Mouse (Mus musculus) midbrain, embryonic 12.5 days (tissue): ENCODE measurements around the gene Dnpep. TPM values are rescaled to one million over a fixed set of nuclear protein-coding genes. Genes with fewer than 3 reads are reported as not detected.
A peak's percentile ranks its signal among the peaks of the same experiment; 100 is the strongest.

Experiments
- ATAC-seq: fragments of 200-750 bp; cut with Nextera tagmentation; 2 replicates; pipeline ENCODE4 v1.8.0; 2017; ENCODE audit warnings: low read depth, moderate TSS enrichment, moderate library complexity; ENCODE audit not compliant: low FRiP score
- H3K27ac ChIP-seq: fragments of 300-500 bp; sonication (generic); replicated peaks from 2 replicates; pipeline ENCODE4 v1.5.1; 2016; ENCODE audit warnings: mild to moderate bottlenecking
- H3K27me3 ChIP-seq: fragments of 300-500 bp; sonication (generic); 2 replicates; pipeline ENCODE4 v1.6.1; 2016; ENCODE audit warnings: mild to moderate bottlenecking
- H3K36me3 ChIP-seq: fragments of 300-500 bp; sonication (generic); 2 replicates; pipeline ENCODE4 v1.6.1; 2016
- H3K4me1 ChIP-seq: fragments of 300-500 bp; sonication (generic); 2 replicates; pipeline ENCODE4 v1.6.1; 2016
- H3K4me2 ChIP-seq: fragments of 300-500 bp; sonication (generic); replicated peaks from 2 replicates; pipeline ENCODE4 v1.6.1; 2016; ENCODE audit warnings: mild to moderate bottlenecking, moderate library complexity
- H3K4me3 ChIP-seq: fragments of 300-500 bp; sonication (generic); 2 replicates; pipeline ENCODE4 v1.5.1; 2016; ENCODE audit warnings: mild to moderate bottlenecking
- H3K9ac ChIP-seq: fragments of 300-500 bp; sonication (generic); replicated peaks from 2 replicates; pipeline ENCODE4 v1.6.1; 2016; ENCODE audit warnings: mild to moderate bottlenecking, moderate library complexity
- H3K9me3 ChIP-seq: fragments of 300-500 bp; sonication (generic); 2 replicates; pipeline ENCODE4 v1.6.1; 2016; ENCODE audit warnings: mild to moderate bottlenecking
- WGBS: fragments of 180-500 bp; shearing (Covaris S2); methylation state at CpG from one replicate; pipeline ENCODE4 v1.1.7; 2016; 5-methylcytosine and 5-hydroxymethylcytosine counted together
- polyA plus RNA-seq: library from polyadenylated mRNA; unstranded; fragments of >200 nt; fragmentation: Nextera tagmentation; extraction: Ambion mirVana; gene quantifications from 2 replicates; pipeline ENCODE4 v1.2.1, GENCODE M21; 2016

Gene Dnpep
- 154 and 176 TPM in 2 replicates for polyA plus RNA-seq

- peak within 1 kb of the TSS; percentile 65 for H3K9ac ChIP-seq
- peaks cover 26% of the 10 kb centered on the region for H3K36me3 ChIP-seq
- no peaks in the 10 kb centered on the region for H3K27me3 ChIP-seq
- peaks cover 8% of the 10 kb centered on the region for H3K4me1 ChIP-seq
- WGBS = under 1% methylated on average over 89 of the region's 92 CpGs
- no peaks in the 10 kb centered on the region for H3K9me3 ChIP-seq
- peak within 1 kb of the TSS; percentile 71 for H3K4me3 ChIP-seq
- H3K27ac ChIP-seq = peak within 1 kb of the TSS; percentile 89
- peak; percentile 97 for ATAC-seq
- H3K4me2 ChIP-seq = peak within 1 kb of the TSS; percentile 72
These were observed at the start of gene Dnpep for GRCm38 (mm10) chr1:75317241-75318201. Gene Dnpep (minus strand): TSS chr1:75317990.

- WGBS = 89% methylated on average over 14 of the region's 14 CpGs
- no peaks in the 10 kb centered on the region for H3K9me3 ChIP-seq
- H3K27ac ChIP-seq = no peak overlapping the region
- no peak for ATAC-seq
- no peaks in the 10 kb centered on the region for H3K36me3 ChIP-seq
- no peak overlapping the region for H3K4me3 ChIP-seq
- no peak overlapping the region for H3K9ac ChIP-seq
- no peak overlapping the region for H3K4me2 ChIP-seq
- peaks cover 9% of the 10 kb centered on the region for H3K4me1 ChIP-seq
- peaks cover 55% of the 10 kb centered on the region for H3K27me3 ChIP-seq
These were observed 47.8 kb upstream of the Dnpep start for GRCm38 (mm10) chr1:75365510-75366137.

- Histone ChIP-seq H3K9ac (no peak overlapping the region), H3K9me3 (no peaks in the 10 kb centered on the region), H3K27ac (no peak overlapping the region), H3K36me3 (no peaks in the 10 kb centered on the region), H3K4me1 (peaks cover 14% of the 10 kb centered on the region), H3K4me2 (no peak overlapping the region), H3K4me3 (no peak overlapping the region), H3K27me3 (peaks cover 64% of the 10 kb centered on the region)
- ATAC-seq = no peak
- 87% methylated on average over 3 of the region's 3 CpGs for WGBS
These were observed 46.1 kb upstream of the Dnpep start for GRCm38 (mm10) chr1:75363868-75364267.

GRCm38 (mm10) chr1:75361750-75362149 is 44.0 kb upstream of the Dnpep start:
- no peak for ATAC-seq
- H3K27me3 ChIP-seq = peaks cover 71% of the 10 kb centered on the region
- H3K27ac ChIP-seq = no peak overlapping the region

GRCm38 (mm10) chr1:75361123-75361522 is 43.3 kb upstream of the Dnpep start:
- Histone ChIP-seq H3K9ac (no peak overlapping the region; the same call in 1 of the 2 replicates), H3K9me3 (no peaks in the 10 kb centered on the region), H3K4me1 (peaks cover 14% of the 10 kb centered on the region), H3K4me2 (peak overlapping the region; percentile 55), H3K36me3 (no peaks in the 10 kb centered on the region), H3K4me3 (peak overlapping the region; percentile 35; the same call in 1 of the 2 replicates), H3K27ac (no peak overlapping the region), H3K27me3 (peaks cover 71% of the 10 kb centered on the region)
- WGBS = 46% methylated on average over 4 of the region's 4 CpGs
- ATAC-seq = no peak

More at GRCm38 (mm10) chr1:75361750-75362149, 44.0 kb upstream of the Dnpep start:
- H3K4me3 ChIP-seq = no peak overlapping the region
- WGBS = 37% methylated on average over 4 of the region's 4 CpGs
- H3K9ac ChIP-seq = no peak overlapping the region
- no peaks in the 10 kb centered on the region for H3K36me3 ChIP-seq
- no peaks in the 10 kb centered on the region for H3K9me3 ChIP-seq
- peaks cover 14% of the 10 kb centered on the region for H3K4me1 ChIP-seq
- H3K4me2 ChIP-seq = no peak overlapping the region

GRCm38 (mm10) chr1:75360112-75361031 is 42.6 kb upstream of the Dnpep start, which contains the start of gene Des:
Gene Des (plus strand): TSS chr1:75360329.
- 2% methylated on average over 79 of the region's 80 CpGs for WGBS
- H3K4me3 ChIP-seq = peak within 1 kb of the TSS; percentile 35
- peak; percentile 30; the same call in 1 of the 2 replicates for ATAC-seq
- H3K27ac ChIP-seq = no peak within 1 kb of the TSS
- no peaks in the 10 kb centered on the region for H3K36me3 ChIP-seq
- H3K27me3 ChIP-seq = peaks cover 69% of the 10 kb centered on the region
- no peaks in the 10 kb centered on the region for H3K9me3 ChIP-seq
- H3K4me1 ChIP-seq = peaks cover 14% of the 10 kb centered on the region
- peak within 1 kb of the TSS; percentile 55 for H3K4me2 ChIP-seq
- no peak within 1 kb of the TSS; the same call in 1 of the 2 replicates for H3K9ac ChIP-seq

- Histone ChIP-seq H3K36me3 (no peaks in the 10 kb centered on the region), H3K27ac (no peak overlapping the region), H3K4me1 (peaks cover 14% of the 10 kb centered on the region), H3K9me3 (no peaks in the 10 kb centered on the region), H3K4me2 (no peak overlapping the region), H3K9ac (no peak overlapping the region), H3K27me3 (peaks cover 62% of the 10 kb centered on the region), H3K4me3 (no peak overlapping the region)
- 75% methylated on average over 13 of the region's 13 CpGs for WGBS
- ATAC-seq = no peak
These were observed 41.6 kb upstream of the Dnpep start for GRCm38 (mm10) chr1:75359346-75359745.

GRCm38 (mm10) chr1:75358009-75358408 is 40.2 kb upstream of the Dnpep start:
- 93% methylated on average over 4 of the region's 4 CpGs for WGBS

GRCm38 (mm10) chr1:75357261-75357660 is 39.5 kb upstream of the Dnpep start:
- Histone ChIP-seq H3K4me2 (no peak overlapping the region), H3K27me3 (peaks cover 49% of the 10 kb centered on the region), H3K27ac (no peak overlapping the region), H3K4me1 (peaks cover 14% of the 10 kb centered on the region), H3K9ac (no peak overlapping the region), H3K36me3 (no peaks in the 10 kb centered on the region), H3K4me3 (no peak overlapping the region), H3K9me3 (no peaks in the 10 kb centered on the region)
- WGBS = 85% methylated on average over 7 of the region's 7 CpGs
- ATAC-seq = no peak

More at GRCm38 (mm10) chr1:75358009-75358408, 40.2 kb upstream of the Dnpep start:
- no peak overlapping the region for H3K4me2 ChIP-seq
- H3K9ac ChIP-seq = no peak overlapping the region
- H3K27me3 ChIP-seq = peaks cover 56% of the 10 kb centered on the region
- H3K9me3 ChIP-seq = no peaks in the 10 kb centered on the region
- H3K4me3 ChIP-seq = no peak overlapping the region
- no peak overlapping the region for H3K27ac ChIP-seq
- no peak for ATAC-seq
- H3K4me1 ChIP-seq = peaks cover 14% of the 10 kb centered on the region
- H3K36me3 ChIP-seq = no peaks in the 10 kb centered on the region

- no peak overlapping the region for H3K27ac ChIP-seq
- 54% methylated on average over 5 of the region's 5 CpGs for WGBS
- no peak overlapping the region for H3K4me3 ChIP-seq
- no peak overlapping the region for H3K4me2 ChIP-seq
- ATAC-seq = no peak
- H3K4me1 ChIP-seq = peaks cover 10% of the 10 kb centered on the region
- H3K9me3 ChIP-seq = no peaks in the 10 kb centered on the region
- H3K27me3 ChIP-seq = peaks cover 11% of the 10 kb centered on the region; the same call in 1 of the 2 replicates
- no peak overlapping the region for H3K9ac ChIP-seq
- H3K36me3 ChIP-seq = no peaks in the 10 kb centered on the region
These were observed 31.5 kb upstream of the Dnpep start for GRCm38 (mm10) chr1:75349275-75349674.

GRCm38 (mm10) chr1:75347279-75347678 is 29.5 kb upstream of the Dnpep start:
- 85% methylated on average over 5 of the region's 5 CpGs for WGBS
- no peak overlapping the region for H3K27ac ChIP-seq
- no peak for ATAC-seq
- peaks cover 15% of the 10 kb centered on the region for H3K4me1 ChIP-seq
- no peak overlapping the region for H3K4me3 ChIP-seq
- peaks cover 20% of the 10 kb centered on the region for H3K27me3 ChIP-seq
- no peak overlapping the region for H3K4me2 ChIP-seq
- H3K9me3 ChIP-seq = no peaks in the 10 kb centered on the region
- H3K9ac ChIP-seq = no peak overlapping the region
- H3K36me3 ChIP-seq = no peaks in the 10 kb centered on the region
